Mouse (Mus musculus): ENCODE data around the gene Ibtk.

DNA sequence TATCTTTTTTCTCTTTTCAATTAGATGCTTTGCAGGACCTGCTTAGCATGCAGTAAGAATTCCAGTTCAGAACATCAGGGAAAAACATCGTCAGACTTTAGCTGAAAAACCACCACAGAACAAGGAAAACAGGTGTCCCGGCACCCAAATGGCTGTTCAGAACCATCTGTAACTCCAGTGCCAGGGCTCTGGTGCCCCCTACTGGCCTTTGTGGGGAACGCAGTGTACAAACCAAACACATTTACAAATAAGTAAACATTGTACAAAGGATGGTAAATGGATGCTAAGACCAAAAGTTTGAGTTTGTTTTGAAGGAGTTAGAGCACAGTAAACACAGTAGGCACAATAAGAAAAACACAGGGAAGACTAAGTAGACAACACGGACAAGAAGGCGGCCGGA is 64.1 kb downstream of the Ibtk start:
- TF ChIP-seq POLR2A (IDR thresholded peaks at IDR 0.05; ENCODE audit: borderline replicate concordance, insufficient read depth, low read length) (no peak), CTCF (IDR thresholded peaks at IDR 0.05; ENCODE audit: borderline replicate concordance, insufficient read depth, low read depth, low read length) (peak; percentile 33; the same call in 1 of the 2 replicates)

Data from cerebellum, adult 2 months (tissue).